Comparison of ENCODE assay signal across 9 mouse cellular contexts in the genomic region with DNA sequence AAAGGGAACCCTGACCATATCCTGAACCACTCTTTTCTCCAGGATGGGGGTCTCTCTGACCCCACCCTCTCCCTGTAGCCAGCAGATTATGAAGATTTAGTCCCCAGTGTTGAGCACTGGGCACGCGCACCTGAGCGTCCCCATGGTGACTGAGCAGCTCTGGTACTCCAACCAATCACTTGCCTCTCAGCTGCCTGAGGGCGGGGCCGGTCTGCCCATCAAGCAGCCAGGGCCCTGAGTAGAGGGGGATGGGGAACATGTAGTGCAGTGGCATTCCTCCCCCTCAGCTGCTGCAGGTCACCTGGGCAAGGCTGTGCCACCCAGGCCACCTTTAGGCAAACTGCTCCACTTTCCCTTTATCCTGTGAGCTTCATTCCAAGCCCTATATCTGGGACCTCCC.
A peak's percentile ranks its signal among the peaks of the same experiment; 100 is the strongest.
DNase-seq lines count a peak whose midpoint lies in the region; ATAC-seq and TF ChIP-seq lines count a peak whose summit lies in the region.
"Had no signal": no experiment of that assay in that cellular context is flagged by ENCODE, and none has a peak within 500 bp of the region (broad histone marks: within the 10 kb centered on the region; RNA-seq: fewer than 3 reads in every experiment).

No protein-coding gene starts in this region.

- no peak overlapping the region for H3K4me3 ChIP-seq in hindbrain, embryonic 14.5 days (replicated peaks; ENCODE audit: low read length)
- no peak overlapping the region for H3K4me3 ChIP-seq in midbrain, embryonic 12.5 days
- H3K4me3 ChIP-seq in liver, postnatal 0 days (ENCODE audit: low read depth, low read length) = no peak overlapping the region
- H3K4me3 ChIP-seq: heart, embryonic 12.5 days had no signal

- H3K9ac ChIP-seq in hindbrain, embryonic 14.5 days = no peak overlapping the region
- no peak overlapping the region for H3K9ac ChIP-seq in midbrain, embryonic 12.5 days (replicated peaks)
- H3K9ac ChIP-seq in liver, postnatal 0 days (replicated peaks) = no peak overlapping the region
- H3K9ac ChIP-seq: heart, embryonic 12.5 days had no signal

- no peak for TF ChIP-seq CTCF in brain, embryonic 14.5 days (IDR thresholded peaks at IDR 0.05; ENCODE audit: borderline replicate concordance, extremely low read depth, insufficient read depth, insufficient read length)
- no peak for TF ChIP-seq CTCF in liver, postnatal 0 days (IDR thresholded peaks at IDR 0.05; ENCODE audit: low read depth)

- H3K27ac ChIP-seq in hindbrain, embryonic 14.5 days = no peak overlapping the region
- peak overlapping the region; percentile 39; the same call in 1 of the 2 replicates for H3K27ac ChIP-seq in midbrain, embryonic 12.5 days (replicated peaks)
- H3K27ac ChIP-seq in liver, postnatal 0 days (ENCODE audit: low read depth) = no peak overlapping the region

- peaks cover 62% of the 10 kb centered on the region for H3K36me3 ChIP-seq in hindbrain, embryonic 14.5 days (replicated peaks; ENCODE audit: control insufficient read depth, insufficient read depth)
- peaks cover 46% of the 10 kb centered on the region for H3K36me3 ChIP-seq in midbrain, embryonic 12.5 days
- H3K36me3 ChIP-seq in liver, postnatal 0 days (replicated peaks; ENCODE audit: insufficient read depth, low read length) = peaks cover 32% of the 10 kb centered on the region

- no peak overlapping the region for H3K4me2 ChIP-seq in hindbrain, embryonic 14.5 days (replicated peaks)
- no peak overlapping the region for H3K4me2 ChIP-seq in midbrain, embryonic 12.5 days (replicated peaks)
- H3K4me2 ChIP-seq in liver, postnatal 0 days (ENCODE audit: low read depth, low read length) = no peak overlapping the region
- H3K4me2 ChIP-seq: heart, embryonic 12.5 days had no signal

- peak; percentile 40; the same call in 1 of the 2 replicates for ATAC-seq in hindbrain, embryonic 14.5 days (ENCODE audit: low FRiP score)
- peak; percentile 75 for ATAC-seq in midbrain, embryonic 12.5 days (ENCODE audit: low FRiP score, low read depth)
- no peak for ATAC-seq in liver, postnatal 0 days

- TF ChIP-seq EP300 in liver, postnatal 0 days (IDR thresholded peaks at IDR 0.05; ENCODE audit: low read depth) = no peak

- WGBS in hindbrain, embryonic 14.5 days = 17% methylated on average over 5 of the region's 5 CpGs
- 6% methylated on average over 5 of the region's 5 CpGs for WGBS in midbrain, embryonic 12.5 days
- 87% methylated on average over 5 of the region's 5 CpGs for WGBS in liver, postnatal 0 days (ENCODE audit: insufficient replicate concordance)

- H3K27me3 ChIP-seq in hindbrain, embryonic 14.5 days (ENCODE audit: control insufficient read depth, insufficient read depth, low read length) = no peaks in the 10 kb centered on the region
- H3K27me3 ChIP-seq in midbrain, embryonic 12.5 days = no peaks in the 10 kb centered on the region
- no peaks in the 10 kb centered on the region for H3K27me3 ChIP-seq in liver, postnatal 0 days (ENCODE audit: insufficient read depth, low read length)
- H3K27me3 ChIP-seq: heart, embryonic 12.5 days had no signal

- H3K9me3 ChIP-seq in hindbrain, embryonic 14.5 days (ENCODE audit: control insufficient read depth, low read length) = no peaks in the 10 kb centered on the region
- H3K9me3 ChIP-seq in midbrain, embryonic 12.5 days = no peaks in the 10 kb centered on the region
- H3K9me3 ChIP-seq in liver, postnatal 0 days (ENCODE audit: low read length) = no peaks in the 10 kb centered on the region
- H3K9me3 ChIP-seq: heart, embryonic 12.5 days had no signal

- DNase-seq in embryo, embryonic 10 days (ENCODE audit: low spot score) = peak; percentile 69
- DNase-seq in embryo, embryonic 9.5 days (ENCODE audit: extremely low spot score) = no peak
- peak; percentile 76 for DNase-seq in brain, embryonic 14.5 days (ENCODE audit: low read depth)
- DNase-seq in hindbrain, embryonic 14.5 days (ENCODE audit: low spot score) = no peak
- DNase-seq in liver, postnatal 0 days = no peak
- DNase-seq in adrenal gland, postnatal 25 days = no peak
- no peak for DNase-seq in urinary bladder, adult 18-20 months (ENCODE audit: low spot score in 2 of 2)

- peaks cover 35% of the 10 kb centered on the region for H3K4me1 ChIP-seq in hindbrain, embryonic 14.5 days (replicated peaks; ENCODE audit: control insufficient read depth, insufficient read depth, low read length)
- H3K4me1 ChIP-seq in midbrain, embryonic 12.5 days = peaks cover 50% of the 10 kb centered on the region
- peaks cover 26% of the 10 kb centered on the region for H3K4me1 ChIP-seq in liver, postnatal 0 days (ENCODE audit: insufficient read depth)

- no peak for TF ChIP-seq POLR2A in brain, embryonic 14.5 days (IDR thresholded peaks at IDR 0.05; ENCODE audit: borderline replicate concordance, extremely low read depth, insufficient read depth, insufficient read length, poor library complexity, severe bottlenecking)

Comparison
In these comparisons a context has a peak if more than half of its experiments do, and no peak if none do; other contexts are left out.
1. DNase-seq: peak in embryo, embryonic 10 days (single experiment) and brain, embryonic 14.5 days (single experiment); none in embryo, embryonic 9.5 days (single experiment), hindbrain, embryonic 14.5 days (single experiment), liver, postnatal 0 days (single experiment), adrenal gland, postnatal 25 days (single experiment) and urinary bladder, adult 18-20 months (0 of 2).